Mouse (Mus musculus) midbrain, embryonic 15.5 days (tissue): ENCODE data around the gene Piwil4. TPM values are rescaled to one million over a fixed set of nuclear protein-coding genes. Genes with fewer than 3 reads are reported as not detected.

Experiments
- ATAC-seq: fragments of 200-750 bp; cut with Nextera tagmentation; replicated peaks from 2 replicates; pipeline ENCODE4 v1.8.0; 2017; ENCODE audit warnings: moderate TSS enrichment
- H3K27ac ChIP-seq: fragments of 300-500 bp; sonication (generic); 2 replicates; pipeline ENCODE4 v1.5.1; 2015; ENCODE audit warnings: mild to moderate bottlenecking, inconsistent platforms
- H3K27me3 ChIP-seq: fragments of 300-500 bp; sonication (generic); replicated peaks from 2 replicates; pipeline ENCODE4 v1.6.1; 2015; ENCODE audit warnings: inconsistent platforms
- H3K36me3 ChIP-seq: fragments of 300-500 bp; sonication (generic); replicated peaks from 2 replicates; pipeline ENCODE4 v1.6.1; 2015; ENCODE audit warnings: inconsistent platforms
- H3K4me1 ChIP-seq: fragments of 300-500 bp; sonication (generic); 2 replicates; pipeline ENCODE4 v1.6.1; 2015; ENCODE audit warnings: inconsistent platforms
- H3K4me2 ChIP-seq: fragments of 300-500 bp; sonication (generic); 2 replicates; pipeline ENCODE4 v1.6.1; 2015; ENCODE audit warnings: inconsistent platforms, mild to moderate bottlenecking, moderate library complexity
- H3K4me3 ChIP-seq: fragments of 300-500 bp; sonication (generic); 2 replicates; pipeline ENCODE4 v1.5.1; 2015; ENCODE audit warnings: mild to moderate bottlenecking, inconsistent platforms
- H3K9ac ChIP-seq: fragments of 300-500 bp; sonication (generic); 2 replicates; pipeline ENCODE4 v1.6.1; 2015; ENCODE audit warnings: mild to moderate bottlenecking, inconsistent platforms
- H3K9me3 ChIP-seq: fragments of 300-500 bp; sonication (generic); 2 replicates; pipeline ENCODE4 v1.6.1; 2016; ENCODE audit warnings: inconsistent platforms
- whole genome bisulfite sequencing: fragments of 180-500 bp; shearing (Covaris S2); methylation state at CpG from one replicate; pipeline ENCODE4 v1.1.7; 2015; ENCODE audit warnings: mixed read lengths; 5-methylcytosine and 5-hydroxymethylcytosine counted together
- polyA plus RNA-seq: library from polyadenylated mRNA; unstranded; fragments of >200 nt; fragmentation: Nextera tagmentation; extraction: Ambion mirVana; gene quantifications from 2 replicates; pipeline ENCODE4 v1.2.1, GENCODE M21; 2015

Gene Piwil4
- polyA plus RNA-seq, 1 experiment from 2014 or later = 0.66 TPM

GRCm38 (mm10) chr9:14754469-14754868 lies 13.9 kb upstream of the Piwil4 start:
- H3K9me3 ChIP-seq = no peaks in the 10 kb centered on the region
- H3K9ac ChIP-seq = no peak overlapping the region
- no peak for ATAC-seq
- WGBS = 89% methylated on average over 3 of the region's 3 CpGs
- H3K4me1 ChIP-seq = peaks cover 11% of the 10 kb centered on the region
- no peak overlapping the region for H3K4me2 ChIP-seq
- H3K27me3 ChIP-seq = peaks cover 8% of the 10 kb centered on the region; the same call in 1 of the 2 replicates
- no peak overlapping the region for H3K27ac ChIP-seq
- H3K36me3 ChIP-seq = no peaks in the 10 kb centered on the region
- H3K4me3 ChIP-seq = no peak overlapping the region

GRCm38 (mm10) chr9:14753947-14754346 lies 13.4 kb upstream of the Piwil4 start:
- Histone ChIP-seq H3K27ac (no peak overlapping the region), H3K9ac (no peak overlapping the region), H3K4me1 (peaks cover 11% of the 10 kb centered on the region), H3K9me3 (no peaks in the 10 kb centered on the region), H3K36me3 (no peaks in the 10 kb centered on the region), H3K4me2 (no peak overlapping the region), H3K4me3 (no peak overlapping the region), H3K27me3 (peaks cover 8% of the 10 kb centered on the region; the same call in 1 of the 2 replicates)
- ATAC-seq = no peak

- under 1% methylated on average over 28 of the region's 28 CpGs for WGBS
- H3K9me3 ChIP-seq = no peaks in the 10 kb centered on the region
- H3K4me3 ChIP-seq = peak within 1 kb of the TSS; percentile 43
- H3K9ac ChIP-seq = peak within 1 kb of the TSS; percentile 66
- peak within 1 kb of the TSS; percentile 89 for H3K4me2 ChIP-seq
- H3K4me1 ChIP-seq = peaks cover 11% of the 10 kb centered on the region
- peaks cover 8% of the 10 kb centered on the region; the same call in 1 of the 2 replicates for H3K27me3 ChIP-seq
- peak within 1 kb of the TSS; percentile 15; the same call in 1 of the 2 replicates for H3K27ac ChIP-seq
- no peaks in the 10 kb centered on the region for H3K36me3 ChIP-seq
- ATAC-seq = peak; percentile 90
These were observed 11.5 kb upstream of the Piwil4 start, which contains the start of gene Fut4 for GRCm38 (mm10) chr9:14752001-14752522. Gene Fut4 (minus strand): TSS chr9:14752393.

GRCm38 (mm10) chr9:14751503-14752000 lies 11.0 kb upstream of the Piwil4 start:
- H3K4me1 ChIP-seq = peaks cover 11% of the 10 kb centered on the region
- H3K9me3 ChIP-seq = no peaks in the 10 kb centered on the region
- peak overlapping the region; percentile 43 for H3K4me3 ChIP-seq
- H3K27ac ChIP-seq = peak overlapping the region; percentile 15; the same call in 1 of the 2 replicates
- peak; percentile 92 for ATAC-seq
- peak overlapping the region; percentile 89 for H3K4me2 ChIP-seq
- H3K36me3 ChIP-seq = no peaks in the 10 kb centered on the region
- H3K9ac ChIP-seq = peak overlapping the region; percentile 66
- WGBS = under 1% methylated on average over 40 of the region's 50 CpGs
- H3K27me3 ChIP-seq = peaks cover 8% of the 10 kb centered on the region; the same call in 1 of the 2 replicates

GRCm38 (mm10) chr9:14750901-14751502 lies 10.5 kb upstream of the Piwil4 start:
- peak overlapping the region; percentile 89 for H3K4me2 ChIP-seq
- H3K27ac ChIP-seq = no peak overlapping the region
- H3K27me3 ChIP-seq = peaks cover 8% of the 10 kb centered on the region; the same call in 1 of the 2 replicates
- H3K36me3 ChIP-seq = no peaks in the 10 kb centered on the region
- peaks cover 11% of the 10 kb centered on the region for H3K4me1 ChIP-seq
- H3K9me3 ChIP-seq = no peaks in the 10 kb centered on the region
- ATAC-seq = no peak
- 62% methylated on average over 42 of the region's 42 CpGs for WGBS
- peak overlapping the region; percentile 66 for H3K9ac ChIP-seq
- peak overlapping the region; percentile 43 for H3K4me3 ChIP-seq

GRCm38 (mm10) chr9:14739498-14740150 lies 909 bp downstream of the Piwil4 start:
- Histone ChIP-seq H3K4me1 (no peaks in the 10 kb centered on the region), H3K27ac (no peak overlapping the region), H3K36me3 (no peaks in the 10 kb centered on the region), H3K9ac (no peak overlapping the region), H3K4me2 (no peak overlapping the region), H3K4me3 (no peak overlapping the region), H3K9me3 (no peaks in the 10 kb centered on the region), H3K27me3 (no peaks in the 10 kb centered on the region)
- WGBS = 92% methylated on average over 4 of the region's 4 CpGs
- no peak for ATAC-seq

- Histone ChIP-seq H3K27ac (no peak overlapping the region), H3K27me3 (no peaks in the 10 kb centered on the region), H3K9ac (no peak overlapping the region), H3K4me3 (no peak overlapping the region), H3K9me3 (no peaks in the 10 kb centered on the region), H3K36me3 (no peaks in the 10 kb centered on the region), H3K4me1 (no peaks in the 10 kb centered on the region), H3K4me2 (no peak overlapping the region)
- ATAC-seq = 0 out of 2 replicates have a peak, but pooled peaks have one; percentile 20
- WGBS = 64% methylated on average over 9 of the region's 9 CpGs
These were observed 9.5 kb downstream of the Piwil4 start for GRCm38 (mm10) chr9:14730941-14731541.

- H3K27me3 ChIP-seq = no peaks in the 10 kb centered on the region
- no peaks in the 10 kb centered on the region for H3K4me1 ChIP-seq
- no peak for ATAC-seq
- H3K27ac ChIP-seq = no peak overlapping the region
- no peak overlapping the region for H3K9ac ChIP-seq
- H3K4me2 ChIP-seq = no peak overlapping the region
- no peaks in the 10 kb centered on the region for H3K36me3 ChIP-seq
- H3K9me3 ChIP-seq = no peaks in the 10 kb centered on the region
- H3K4me3 ChIP-seq = no peak overlapping the region
- 89% methylated on average over 4 of the region's 4 CpGs for WGBS
These were observed 12.2 kb downstream of the Piwil4 start for GRCm38 (mm10) chr9:14728365-14728764.

GRCm38 (mm10) chr9:14726629-14727028 lies 13.9 kb downstream of the Piwil4 start:
- Histone ChIP-seq H3K36me3 (no peaks in the 10 kb centered on the region), H3K4me3 (no peak overlapping the region), H3K27me3 (no peaks in the 10 kb centered on the region), H3K4me2 (no peak overlapping the region), H3K4me1 (no peaks in the 10 kb centered on the region), H3K27ac (no peak overlapping the region), H3K9ac (no peak overlapping the region), H3K9me3 (no peaks in the 10 kb centered on the region)
- WGBS = 88% methylated on average over 4 of the region's 4 CpGs
- no peak for ATAC-seq

GRCm38 (mm10) chr9:14726005-14726404 lies 14.5 kb downstream of the Piwil4 start:
- Histone ChIP-seq H3K27ac (no peak overlapping the region), H3K4me1 (no peaks in the 10 kb centered on the region), H3K4me3 (no peak overlapping the region), H3K27me3 (no peaks in the 10 kb centered on the region), H3K36me3 (no peaks in the 10 kb centered on the region), H3K9me3 (no peaks in the 10 kb centered on the region), H3K4me2 (no peak overlapping the region), H3K9ac (no peak overlapping the region)
- 88% methylated on average over 6 of the region's 6 CpGs for WGBS
- ATAC-seq = no peak

GRCm38 (mm10) chr9:14724755-14725420 lies 15.6 kb downstream of the Piwil4 start:
- 82% methylated on average over 5 of the region's 5 CpGs for WGBS
- H3K9me3 ChIP-seq = no peaks in the 10 kb centered on the region
- H3K9ac ChIP-seq = no peak overlapping the region
- H3K4me1 ChIP-seq = no peaks in the 10 kb centered on the region
- no peak overlapping the region for H3K4me2 ChIP-seq
- no peaks in the 10 kb centered on the region for H3K36me3 ChIP-seq
- H3K4me3 ChIP-seq = no peak overlapping the region
- H3K27ac ChIP-seq = no peak overlapping the region
- H3K27me3 ChIP-seq = no peaks in the 10 kb centered on the region; the same call in 1 of the 2 replicates
- ATAC-seq = no peak

GRCm38 (mm10) chr9:14721610-14722009 lies 18.9 kb downstream of the Piwil4 start:
- no peak overlapping the region for H3K4me2 ChIP-seq
- no peak overlapping the region for H3K4me3 ChIP-seq
- no peak overlapping the region for H3K9ac ChIP-seq
- WGBS = 78% methylated on average over 5 of the region's 5 CpGs
- no peak overlapping the region for H3K27ac ChIP-seq
- H3K36me3 ChIP-seq = no peaks in the 10 kb centered on the region
- ATAC-seq = no peak
- H3K9me3 ChIP-seq = no peaks in the 10 kb centered on the region
- H3K27me3 ChIP-seq = no peaks in the 10 kb centered on the region; the same call in 1 of the 2 replicates
- H3K4me1 ChIP-seq = no peaks in the 10 kb centered on the region; the same call in 1 of the 2 replicates
